Mouse (Mus musculus) CD4-positive, CD25-positive, alpha-beta regulatory T cell, adult 2 months (primary cell): ENCODE measurements at regions not wholly inside any gene's neighbourhood (a gene's known extent, or its start where the extent isn't known, plus 50 kb on each side); places are given as distances from the start of the nearest gene placed in this dataset.

Experiments used
- DNase-seq: peaks from one replicate; pipeline ENCODE4 v3.0.0-alpha.2; 2012; ENCODE audit warnings: low read depth, low spot score

DNA sequence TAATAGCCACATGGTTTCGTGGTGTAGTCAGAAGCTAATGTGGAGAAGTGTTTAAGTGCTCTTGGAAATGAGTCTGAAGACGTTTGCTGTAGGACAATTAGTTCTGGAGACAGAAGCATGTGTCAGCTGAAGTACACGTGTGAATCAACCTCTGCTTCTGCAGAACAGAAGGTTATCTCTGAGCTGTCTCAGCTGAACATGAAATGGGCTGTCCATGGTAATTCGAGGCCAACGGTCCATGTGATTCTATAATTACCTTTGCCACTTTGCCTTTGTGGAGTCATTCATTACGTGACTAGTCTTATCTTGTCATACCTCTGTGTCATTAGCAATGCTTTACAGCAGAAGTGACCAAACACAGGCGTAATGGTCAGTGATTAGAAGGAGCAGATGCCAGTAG is 295.6 kb upstream of the Veph1 start:
- DNase-seq, result no peak

DNA sequence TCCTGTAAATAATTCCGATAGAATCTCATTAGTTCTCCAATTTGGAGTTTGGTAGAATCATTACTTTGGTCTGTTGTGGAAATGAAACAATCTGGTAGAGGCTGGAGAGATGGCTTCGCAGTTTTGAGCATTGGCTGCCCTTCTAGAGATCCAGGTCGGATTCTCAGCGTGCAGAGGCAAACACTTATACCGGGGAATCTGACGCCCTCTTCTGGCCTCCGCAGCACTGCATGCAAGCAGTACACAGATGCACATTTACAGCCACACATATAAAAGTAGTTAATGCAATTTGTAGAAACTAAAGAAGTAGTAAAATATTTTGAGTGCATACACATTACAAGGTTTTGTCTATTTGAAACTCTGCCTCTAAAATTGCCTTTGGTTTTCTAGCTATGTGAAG is 294.1 kb upstream of the Veph1 start:
- no peak for DNase-seq

DNA sequence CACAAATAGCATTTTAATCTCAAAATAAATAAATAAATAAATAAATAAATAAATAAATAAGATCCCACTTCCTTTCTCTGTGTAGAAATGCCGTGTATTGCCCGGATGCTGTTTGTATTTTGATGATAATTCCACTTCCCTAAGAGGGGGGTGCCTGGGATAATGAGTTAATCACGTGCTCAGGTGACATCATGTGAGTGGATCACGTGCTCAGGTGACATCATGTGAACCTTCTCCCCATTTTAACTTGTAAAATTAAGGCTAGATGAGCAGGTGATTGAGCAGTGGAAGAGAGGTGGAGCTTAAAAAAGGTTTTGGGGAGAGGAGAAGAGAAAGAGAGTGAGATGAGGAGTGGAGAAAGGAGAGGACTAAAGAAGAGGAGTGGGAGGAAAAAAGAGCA is 292.8 kb upstream of the Veph1 start:
- DNase-seq, result no peak

DNA sequence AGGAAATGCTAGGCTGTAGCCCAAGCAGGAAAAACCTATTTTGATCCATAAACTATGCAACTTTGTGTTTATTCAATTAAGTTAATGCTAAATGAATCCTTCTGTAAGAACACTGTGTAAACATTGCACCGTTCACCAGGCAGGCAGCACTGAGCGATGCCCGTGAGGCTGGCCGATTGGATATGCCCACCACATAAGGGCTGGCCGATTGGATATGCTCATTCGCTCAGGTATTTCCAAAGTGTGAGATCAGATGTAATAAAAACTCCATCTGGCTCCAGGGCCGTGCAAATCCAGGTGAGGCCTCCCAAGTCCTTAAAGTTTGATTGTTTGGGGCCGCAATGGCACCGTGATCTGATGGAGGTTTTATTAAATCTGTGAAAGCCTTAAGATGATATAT is 288.2 kb upstream of the Veph1 start:
- DNase-seq, result no peak

DNA sequence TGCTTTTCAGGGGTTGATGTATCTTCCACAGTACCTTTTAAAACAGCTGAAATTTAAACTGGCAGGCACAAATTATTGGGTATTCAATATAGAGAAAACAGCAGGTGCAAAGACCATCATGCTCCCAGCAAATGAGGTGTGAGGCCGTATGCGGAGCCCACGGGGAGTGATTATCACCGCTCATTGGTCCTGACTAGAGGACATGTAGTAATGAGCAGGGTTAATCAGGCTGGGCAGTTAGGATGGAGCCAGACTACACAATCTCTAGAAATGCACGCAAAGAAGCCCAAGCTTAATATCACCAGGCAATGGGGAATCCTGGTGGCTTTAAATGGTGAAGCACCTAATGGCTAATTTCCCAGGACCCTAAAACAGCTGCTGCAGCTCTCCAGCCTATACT is 287.5 kb upstream of the Veph1 start:
- no peak for DNase-seq

DNA sequence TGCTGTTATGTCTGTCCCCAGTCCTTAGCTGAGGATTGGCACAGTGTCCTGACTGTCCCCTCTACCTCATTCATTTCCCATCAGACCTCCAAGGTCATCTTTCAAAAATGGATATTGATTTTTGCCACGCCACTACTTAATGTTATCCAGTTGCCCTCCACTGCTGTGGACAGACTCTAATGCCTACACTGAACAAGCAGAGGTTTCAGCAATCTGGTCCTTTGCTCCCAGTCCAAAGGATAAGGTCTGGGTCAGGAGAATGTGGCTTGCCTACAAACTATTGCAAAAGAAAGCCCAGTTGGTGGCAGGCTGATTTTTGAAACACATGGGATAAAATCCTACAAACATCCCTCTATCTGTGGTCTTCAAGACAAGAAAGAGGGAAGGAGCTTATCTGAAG is 280.0 kb upstream of the Veph1 start:
- no peak for DNase-seq

DNA sequence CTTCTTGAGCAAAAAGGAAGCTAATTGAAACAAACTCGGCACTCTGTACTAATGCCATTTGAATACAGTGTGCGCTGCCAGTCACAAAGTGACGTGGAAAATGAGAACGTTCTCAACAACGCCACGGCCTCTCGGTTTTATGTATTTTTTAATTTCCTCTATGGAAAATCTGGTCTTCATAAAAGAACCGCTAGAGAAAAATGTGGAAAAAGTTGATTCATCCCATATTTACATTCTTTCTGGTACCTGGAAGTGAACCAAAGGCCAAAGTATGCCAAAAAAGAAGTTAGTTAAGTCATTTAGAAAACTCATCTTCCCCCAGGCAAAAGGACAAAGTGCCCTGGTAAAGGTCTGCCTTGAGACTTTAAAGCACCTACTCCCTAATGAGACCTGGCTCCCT is 277.7 kb upstream of the Veph1 start:
- no peak for DNase-seq

DNA sequence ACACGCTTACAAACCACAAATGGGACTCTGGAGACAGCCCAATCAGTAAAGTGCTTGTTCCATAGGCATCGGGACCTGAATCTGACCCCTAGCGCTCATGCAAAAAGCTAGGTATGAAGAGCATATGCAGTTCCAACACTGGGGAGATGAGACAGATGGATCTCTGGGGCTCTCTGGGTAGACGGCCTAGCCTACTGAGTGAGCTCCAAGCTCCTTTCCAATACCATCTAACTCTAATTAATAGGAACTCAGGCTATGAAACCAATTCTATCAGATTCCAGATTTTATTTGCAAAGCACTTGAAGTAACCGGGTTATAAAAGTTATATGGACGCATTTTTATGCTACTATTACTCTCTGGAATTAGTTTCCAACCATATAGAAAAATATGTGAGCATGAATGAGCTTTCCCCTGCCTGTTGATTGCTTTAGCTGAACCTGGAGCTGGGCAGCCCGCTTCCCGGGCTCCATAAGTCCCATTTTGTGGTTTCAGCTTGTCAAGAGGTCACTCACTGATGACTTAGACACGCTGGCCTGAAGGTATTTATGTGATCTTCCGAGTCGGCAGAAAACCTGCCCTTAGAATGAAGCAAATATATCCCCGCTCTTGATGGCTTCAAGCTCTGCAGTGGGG is 276.4 kb upstream of the Veph1 start:
- DNase-seq, result no peak

DNA sequence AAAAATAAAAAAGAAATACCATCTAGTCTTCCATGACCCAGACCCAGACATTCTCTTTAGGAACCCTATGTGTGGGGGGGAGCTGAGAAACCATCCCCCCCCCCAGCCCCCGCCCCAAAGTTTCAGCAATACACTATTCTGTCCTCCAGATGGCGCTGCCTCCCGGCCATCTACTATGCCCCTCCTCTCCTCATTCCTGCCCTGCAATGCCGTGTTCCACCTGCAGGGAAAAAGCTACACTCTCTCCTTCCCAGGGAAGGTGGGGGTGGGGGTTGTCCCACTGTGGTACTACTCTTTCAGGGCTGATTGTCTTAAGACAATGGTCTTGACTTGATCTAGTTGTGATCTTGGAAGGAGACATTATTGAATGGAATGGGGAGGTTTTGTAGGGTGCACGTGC is 273.7 kb upstream of the Veph1 start:
- peak; percentile 1 for DNase-seq

DNA sequence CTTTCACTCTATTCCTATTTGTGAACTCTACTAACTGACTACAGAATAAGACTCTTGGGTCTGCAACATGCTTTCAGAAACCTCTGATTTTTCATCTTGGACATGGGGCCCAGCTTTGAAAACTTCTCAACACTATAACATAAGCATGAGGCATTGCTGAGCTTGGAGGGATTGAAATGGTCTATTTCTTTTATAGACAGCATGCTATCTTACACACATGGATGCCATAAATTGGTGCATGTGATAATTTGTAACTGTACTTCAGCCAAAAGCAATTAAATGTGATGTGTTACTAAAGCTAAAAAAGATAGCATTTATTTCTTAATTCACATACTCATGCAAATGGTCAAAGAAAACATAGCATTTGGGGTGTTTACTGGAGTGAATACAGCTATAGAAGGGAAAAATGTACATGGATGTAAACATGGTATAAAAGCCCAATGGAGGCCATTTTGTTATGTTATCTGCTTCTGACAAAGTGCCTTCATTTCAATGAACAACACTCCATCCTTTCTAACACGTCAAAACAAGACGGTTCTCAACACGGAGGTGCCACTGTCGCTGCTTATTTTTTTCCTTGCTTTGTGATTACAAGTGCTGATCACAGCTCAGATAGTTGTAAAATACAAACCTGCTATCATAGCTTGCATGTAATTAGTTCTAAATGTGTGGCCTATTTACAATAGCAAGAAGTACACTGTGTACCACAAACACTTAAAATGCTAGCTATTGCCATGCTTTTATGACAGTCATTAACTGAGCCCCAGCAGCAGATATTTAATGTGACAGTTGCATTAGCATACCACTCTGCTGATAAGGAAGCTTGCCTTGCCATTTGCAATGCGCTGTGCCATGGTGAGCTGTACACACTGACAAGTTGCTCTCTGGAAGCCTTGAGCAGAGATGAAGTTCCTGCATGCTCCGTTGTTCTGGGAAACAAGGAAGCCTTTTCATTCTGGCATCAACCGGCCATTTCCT is 267.9 kb upstream of the Veph1 start:
- no peak for DNase-seq

DNA sequence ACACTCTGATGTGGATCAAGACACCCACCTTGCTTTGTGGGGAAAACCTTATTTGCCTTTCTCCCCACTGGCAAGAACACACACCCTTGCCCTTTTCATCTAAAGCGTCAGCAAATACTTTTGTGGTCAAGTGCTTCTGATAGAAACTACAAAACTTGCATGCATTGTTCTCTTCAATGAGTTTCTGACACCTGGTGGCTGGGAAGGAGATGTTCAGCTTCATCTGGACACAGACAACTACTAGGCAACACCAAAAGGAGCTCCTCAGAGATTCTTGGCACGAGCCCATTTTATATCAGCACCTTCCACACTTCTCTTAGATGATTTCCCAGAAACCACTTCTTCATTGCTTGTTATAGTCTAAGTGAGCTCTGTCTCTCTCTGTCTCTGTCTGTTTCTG is 266.7 kb upstream of the Veph1 start:
- no peak for DNase-seq

DNA sequence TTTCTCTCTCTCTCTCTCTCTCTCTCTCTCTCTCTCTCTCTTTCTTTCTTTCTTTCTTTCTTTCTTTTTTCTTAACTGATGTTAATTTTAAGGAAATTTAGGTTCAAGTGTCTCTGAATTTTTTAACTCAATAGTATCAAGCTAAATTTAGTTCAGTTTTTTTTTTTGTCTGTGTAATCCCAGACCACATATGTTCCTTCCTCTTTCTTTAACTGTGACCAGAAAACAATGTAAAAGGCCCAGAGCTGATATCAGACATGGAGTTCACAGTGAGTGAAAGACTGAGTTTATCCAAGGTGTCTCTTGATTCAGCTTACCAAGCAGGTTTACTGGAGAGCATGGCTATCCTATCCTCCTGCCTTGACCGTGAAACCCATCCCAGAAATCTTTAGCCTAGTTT is 258.9 kb upstream of the Veph1 start:
- no peak for DNase-seq

DNA sequence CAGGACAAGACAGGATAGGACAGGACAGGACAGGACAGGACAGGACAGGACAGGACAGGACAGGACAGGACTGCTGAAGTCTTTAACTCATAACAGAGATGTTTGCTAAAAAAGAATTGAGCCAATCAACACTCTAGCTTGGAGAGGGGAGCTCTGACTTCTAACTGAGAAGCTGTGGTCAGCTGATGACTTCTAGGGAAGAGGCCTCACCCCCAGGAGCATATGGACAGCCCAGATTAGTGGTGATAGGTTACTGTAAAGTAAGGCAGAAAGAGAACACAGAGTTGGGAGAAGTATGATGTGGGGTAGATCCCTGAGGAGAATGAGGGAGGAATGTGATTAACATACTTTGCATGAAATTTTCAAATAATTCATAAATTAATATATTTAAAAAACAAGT is 254.3 kb upstream of the Veph1 start:
- no peak for DNase-seq

DNA sequence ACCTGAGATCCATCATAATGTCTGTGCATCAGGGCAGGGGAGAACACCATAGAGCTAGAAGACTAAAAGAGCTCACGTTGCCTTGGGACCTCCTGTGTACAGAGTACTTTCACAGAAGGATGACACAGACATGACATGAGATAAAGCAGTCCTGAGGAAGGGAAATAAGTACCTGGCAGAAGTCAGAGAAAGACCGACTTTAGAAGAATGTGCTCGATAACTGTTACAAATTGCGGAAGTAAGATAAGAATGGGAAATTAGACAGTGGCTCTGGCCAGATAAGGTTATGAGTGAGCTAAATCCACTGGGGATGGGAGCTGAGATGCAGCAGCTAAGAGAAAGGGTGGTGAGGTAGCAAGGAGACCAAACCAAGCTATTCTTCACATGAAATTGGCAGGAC is 249.9 kb upstream of the Veph1 start:
- no peak for DNase-seq

DNA sequence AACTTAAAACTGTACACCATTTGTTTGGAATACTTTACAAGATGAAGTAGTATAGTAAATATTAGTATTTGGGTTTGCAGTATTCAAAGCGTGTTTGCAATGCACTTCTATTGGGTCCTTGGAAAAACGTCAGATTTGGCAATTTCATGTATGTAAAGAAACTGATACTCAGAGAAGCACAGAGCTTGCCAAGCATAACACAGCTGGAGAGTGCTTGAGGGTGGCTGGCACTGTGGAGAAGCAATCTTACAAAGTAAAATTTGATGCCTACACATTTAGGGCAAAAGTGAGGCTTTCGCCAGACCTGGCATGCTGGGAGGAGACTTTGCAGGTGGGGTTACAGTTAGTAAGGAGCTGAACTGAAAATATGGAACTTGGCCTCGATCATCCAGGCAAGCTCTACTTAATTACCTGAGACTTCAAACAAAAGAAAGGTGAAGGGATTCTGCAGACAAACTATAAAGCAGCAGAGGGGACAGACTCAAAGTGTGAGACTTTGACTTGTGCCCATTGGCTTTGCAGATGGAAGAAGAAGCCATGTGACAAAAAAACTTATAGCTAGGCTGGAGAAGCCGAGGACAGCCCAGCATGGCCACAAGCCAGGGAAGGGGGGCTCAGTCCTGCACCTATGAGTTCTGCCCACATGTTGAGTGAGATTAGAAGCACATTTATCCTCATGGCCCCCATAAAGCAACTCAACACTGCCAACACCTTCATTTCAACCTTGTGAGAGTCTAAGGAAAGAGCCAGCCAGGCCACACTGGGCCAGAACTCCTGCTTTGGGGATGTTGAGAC is 247.7 kb upstream of the Veph1 start:
- no peak for DNase-seq

DNA sequence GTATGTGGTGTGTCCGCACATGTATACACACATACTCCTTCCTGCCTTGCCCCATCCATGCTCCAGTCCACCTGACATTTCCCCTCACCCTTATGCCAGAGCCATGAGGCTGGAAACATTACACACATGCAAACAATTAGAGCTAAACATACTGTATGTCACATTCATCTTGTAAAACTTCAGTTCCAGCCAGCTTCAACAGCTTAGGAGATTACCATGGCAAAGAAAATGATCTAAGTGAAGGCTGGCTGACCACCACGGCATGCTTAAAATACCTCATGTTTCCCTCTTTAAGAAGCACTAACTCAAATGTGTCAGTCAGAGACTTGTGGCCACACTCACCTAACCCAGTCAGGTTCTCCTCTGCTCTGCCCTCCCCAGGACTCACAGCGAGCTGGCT is 246.2 kb upstream of the Veph1 start:
- DNase-seq, result no peak

DNA sequence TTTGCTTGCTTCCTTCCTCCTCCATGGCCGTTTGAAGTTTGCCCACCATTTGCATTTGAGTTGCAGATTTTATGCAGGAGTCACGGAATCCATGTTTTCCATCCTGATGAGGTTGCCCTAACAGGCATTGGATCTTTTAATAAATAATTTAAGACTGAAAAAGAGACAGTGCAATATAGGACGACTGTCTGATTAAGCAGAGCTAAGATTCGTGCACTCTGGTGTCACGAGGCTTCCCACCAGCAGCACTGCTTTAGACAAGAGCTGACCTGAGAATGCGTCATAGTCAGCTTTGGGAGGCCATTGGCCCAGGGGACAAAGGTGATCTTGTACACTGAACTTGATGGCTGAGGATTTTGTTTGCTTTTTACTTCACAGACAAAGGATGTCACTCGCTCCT is 241.3 kb upstream of the Veph1 start:
- DNase-seq, result no peak

DNA sequence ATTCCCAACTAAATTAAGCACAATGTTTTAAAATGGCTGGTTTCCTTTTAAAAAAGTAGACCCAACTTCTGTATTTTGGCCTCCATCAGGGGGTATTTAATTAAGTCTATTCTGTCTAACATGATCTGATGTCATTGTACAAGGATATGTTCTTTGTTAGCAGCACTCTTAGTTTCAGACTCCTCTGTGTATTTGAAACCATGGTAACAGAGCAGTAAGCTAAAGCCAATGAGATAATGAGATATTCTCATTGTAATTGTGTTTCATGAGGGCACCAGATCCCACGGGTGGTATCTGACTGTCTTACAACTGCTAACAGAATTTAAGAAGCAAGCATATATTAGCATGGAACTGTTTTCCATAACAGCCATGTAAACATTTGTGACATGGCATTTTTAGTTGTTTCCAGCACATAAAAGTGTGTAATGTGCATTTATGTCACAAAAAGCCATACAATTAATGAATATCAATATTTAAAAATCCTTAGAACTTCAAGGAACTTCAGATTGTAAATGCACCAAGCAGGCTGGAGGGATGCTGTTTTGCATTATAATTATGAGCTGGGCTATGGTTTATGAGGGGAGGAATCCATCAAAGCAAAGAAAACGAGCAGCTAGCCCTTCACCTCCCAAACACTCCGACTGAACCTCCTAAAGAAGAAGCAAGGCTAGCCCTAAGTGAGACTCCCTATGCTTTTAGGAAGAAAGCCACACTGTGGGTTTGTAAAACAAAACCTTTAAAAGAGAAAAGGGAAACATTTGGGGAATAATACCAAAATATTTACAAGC is 240.7 kb upstream of the Veph1 start:
- no peak for DNase-seq

DNA sequence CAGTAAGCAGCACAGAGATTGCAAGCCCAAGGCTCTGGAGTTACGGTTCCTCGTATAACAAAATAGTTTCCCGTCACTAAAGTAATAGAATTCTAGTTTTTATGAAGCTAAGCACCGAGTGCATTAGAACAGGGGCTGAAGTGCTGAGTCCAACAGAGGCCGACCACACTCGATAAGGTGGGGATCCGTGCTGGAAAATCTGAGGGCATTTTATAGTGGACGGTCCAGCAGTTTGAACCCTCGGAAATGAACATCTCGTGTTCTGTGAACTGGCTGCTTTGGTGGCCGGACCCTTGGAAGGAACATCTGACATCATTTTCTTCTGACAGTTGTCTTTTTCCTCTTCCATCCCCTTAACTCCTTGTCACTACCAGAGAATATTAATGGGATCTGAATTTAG is 240.0 kb upstream of the Veph1 start:
- DNase-seq, result no peak

DNA sequence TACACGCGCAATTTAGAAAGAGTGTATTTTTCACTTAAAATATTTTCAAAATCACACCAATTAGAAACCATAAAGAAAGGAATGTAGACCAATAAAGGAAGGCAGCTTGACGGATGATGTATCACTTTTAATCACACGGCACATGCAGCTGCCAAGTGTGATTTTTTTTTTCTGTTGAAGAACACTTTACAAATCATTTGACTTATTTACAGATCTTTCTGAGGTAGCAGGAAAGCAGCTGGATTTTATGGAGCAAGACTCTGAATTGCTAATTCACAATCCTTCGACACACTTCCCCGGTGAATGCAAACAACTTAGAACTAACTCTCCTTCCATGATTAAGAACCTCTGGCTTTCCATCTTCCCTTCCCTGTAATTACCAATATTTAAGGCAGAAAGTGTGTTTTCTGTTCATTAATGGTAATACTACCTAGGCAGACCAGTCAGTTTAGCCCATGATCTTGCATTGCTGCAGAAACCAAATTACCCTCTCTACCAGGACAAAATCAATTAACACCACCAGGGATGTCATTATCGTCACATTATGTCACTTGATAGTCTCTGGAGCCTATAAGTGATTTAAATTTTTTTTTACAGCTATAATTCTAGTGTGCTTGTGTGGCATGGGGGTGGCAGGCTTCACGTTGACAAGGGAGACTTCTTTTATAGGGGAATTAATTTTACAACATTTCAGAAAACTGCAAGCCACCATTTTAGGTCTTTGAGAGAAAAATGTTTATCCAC is 239.3 kb upstream of the Veph1 start:
- DNase-seq, result no peak

DNA sequence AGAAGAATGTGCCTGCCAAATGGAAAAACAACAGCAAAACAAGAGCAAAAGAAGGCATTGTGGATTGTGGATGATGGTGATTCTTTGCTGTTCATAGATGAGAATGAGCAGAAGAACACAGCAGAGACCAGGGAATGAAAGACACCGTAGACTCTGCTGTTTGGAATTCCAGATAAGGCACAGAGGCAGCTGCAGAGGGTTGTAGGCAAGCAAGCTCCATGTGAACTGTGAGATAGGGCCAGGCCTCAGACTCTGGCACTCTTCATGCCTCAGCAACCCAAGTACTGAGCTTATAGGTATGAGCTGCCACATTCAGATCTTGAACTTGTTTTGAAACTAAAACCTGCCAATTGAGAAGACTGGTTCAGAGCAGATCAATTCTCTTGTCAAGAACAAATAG is 223.3 kb upstream of the Veph1 start:
- DNase-seq, result no peak
